Mouse (Mus musculus): ENCODE measurements around the gene Fgfr2. TPM values are rescaled to one million over a fixed set of nuclear protein-coding genes. Genes with fewer than 3 reads are reported as not detected.

Fgfr2 gene
- 93.6 and 99.4 TPM in 2 replicates for polyA plus RNA-seq (2014; fragmentation: Nextera tagmentation; extraction: Ambion mirVana)

DNA sequence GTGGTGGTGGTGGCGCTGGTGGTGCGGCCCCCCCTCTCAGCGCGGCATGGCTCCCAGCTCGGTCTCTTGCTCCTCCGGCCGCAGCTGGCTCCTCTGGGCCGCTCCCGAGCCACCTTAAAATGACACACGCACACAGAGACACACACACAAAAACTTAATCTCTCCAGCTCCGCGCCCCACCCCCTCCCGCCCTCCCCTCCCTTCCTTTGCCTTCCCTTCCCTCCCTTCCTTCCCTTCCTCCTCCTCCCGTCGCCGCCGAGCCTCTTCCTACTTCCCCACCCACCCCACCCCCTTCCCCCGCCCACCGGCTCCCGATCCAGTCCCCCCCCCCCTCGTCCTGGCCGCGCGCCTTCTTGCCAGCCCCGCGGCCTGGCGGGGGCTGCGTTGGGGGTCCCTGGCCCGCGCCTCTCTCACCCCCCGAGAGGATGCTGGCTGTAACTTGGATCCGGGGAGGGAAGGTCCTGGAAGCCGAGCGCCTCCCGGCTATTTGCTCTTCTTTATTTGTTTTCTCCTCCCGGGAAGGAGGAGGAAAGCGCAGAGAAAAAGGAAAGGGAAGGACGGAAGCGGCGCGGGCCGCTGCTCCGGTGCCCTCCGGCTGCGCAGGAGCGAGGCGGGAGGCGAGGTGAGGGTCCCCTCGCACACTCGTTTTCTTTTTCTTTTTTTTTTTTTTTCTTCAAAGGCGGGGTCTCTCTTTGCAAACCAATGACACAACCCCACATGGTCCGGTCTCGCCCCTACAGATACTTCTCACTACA, at the start of gene Fgfr2:
Fgfr2 (minus strand) TSS at position 107 of the 755 bp plus-strand sequence.
- Histone ChIP-seq H3K4me1 (replicated peaks; ENCODE audit: control insufficient read depth, insufficient read depth, low read length) (peaks cover 11% of the 10 kb centered on the region), H3K27ac (ENCODE audit: low read depth, low read length) (peak within 1 kb of the TSS; percentile 99), H3K9ac (ENCODE audit: low read length) (peak within 1 kb of the TSS; percentile 99), H3K9me3 (ENCODE audit: control insufficient read depth, low read length) (no peaks in the 10 kb centered on the region), H3K36me3 (ENCODE audit: control insufficient read depth, insufficient read depth, low read length) (no peaks in the 10 kb centered on the region), H3K4me2 (ENCODE audit: low read depth, low read length, severe bottlenecking) (peak within 1 kb of the TSS; percentile 92), H3K4me3 (ENCODE audit: low read depth, low read length) (peak within 1 kb of the TSS; percentile 80), H3K27me3 (ENCODE audit: control insufficient read depth, insufficient read depth, low read length) (no peaks in the 10 kb centered on the region; the same call in 1 of the 2 replicates)
- 1% methylated on average over 30 of the region's 53 CpGs for WGBS
- ATAC-seq (replicated peaks; ENCODE audit: low FRiP score) (peak; percentile 78), DNase-seq (ENCODE audit: low spot score) (peak; percentile 92)

DNA sequence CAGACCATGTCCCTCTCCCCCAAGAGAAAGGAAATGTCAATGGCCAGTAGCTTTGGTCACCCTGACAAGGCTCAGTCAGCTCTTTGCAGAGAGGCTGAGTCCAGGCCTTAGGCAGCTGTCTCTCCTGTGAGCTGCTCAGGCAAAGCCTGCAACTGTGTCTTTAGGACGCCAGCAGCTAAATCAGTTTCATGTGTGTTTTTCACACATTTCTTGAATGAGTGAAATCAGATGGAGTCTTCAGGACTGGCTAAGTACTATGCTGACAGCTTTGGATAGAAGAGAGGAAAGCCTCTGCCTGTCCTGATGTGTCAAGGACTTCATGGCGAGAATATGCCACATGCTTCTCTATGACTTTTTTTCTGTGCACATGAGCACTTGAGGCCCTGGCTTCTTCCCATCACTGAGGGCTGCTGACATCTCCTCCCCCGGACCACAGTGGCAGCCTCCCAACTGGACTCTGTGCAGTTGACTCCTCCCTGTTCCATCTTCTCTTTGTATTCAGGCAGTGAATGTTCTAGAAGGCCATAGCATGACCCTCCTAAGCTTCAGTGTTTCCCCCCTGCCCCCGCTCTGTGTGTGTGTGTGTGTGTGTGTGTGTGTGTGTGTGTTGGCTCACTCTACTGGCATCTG, 48.4 kb upstream of the Fgfr2 start:
- Histone ChIP-seq H3K36me3 (ENCODE audit: control insufficient read depth, insufficient read depth, low read length) (no peaks in the 10 kb centered on the region), H3K27ac (ENCODE audit: low read depth, low read length) (no peak overlapping the region), H3K4me1 (replicated peaks; ENCODE audit: control insufficient read depth, insufficient read depth, low read length) (no peaks in the 10 kb centered on the region), H3K9ac (ENCODE audit: low read length) (no peak overlapping the region), H3K4me3 (ENCODE audit: low read depth, low read length) (no peak overlapping the region), H3K27me3 (ENCODE audit: control insufficient read depth, insufficient read depth, low read length) (no peaks in the 10 kb centered on the region), H3K9me3 (ENCODE audit: control insufficient read depth, low read length) (no peaks in the 10 kb centered on the region), H3K4me2 (ENCODE audit: low read depth, low read length, severe bottlenecking) (no peak overlapping the region)
- no peak for ATAC-seq (replicated peaks; ENCODE audit: low FRiP score)
- DNase-seq (ENCODE audit: low spot score): no peak
- 81% methylated on average over 4 of the region's 4 CpGs for WGBS

DNA sequence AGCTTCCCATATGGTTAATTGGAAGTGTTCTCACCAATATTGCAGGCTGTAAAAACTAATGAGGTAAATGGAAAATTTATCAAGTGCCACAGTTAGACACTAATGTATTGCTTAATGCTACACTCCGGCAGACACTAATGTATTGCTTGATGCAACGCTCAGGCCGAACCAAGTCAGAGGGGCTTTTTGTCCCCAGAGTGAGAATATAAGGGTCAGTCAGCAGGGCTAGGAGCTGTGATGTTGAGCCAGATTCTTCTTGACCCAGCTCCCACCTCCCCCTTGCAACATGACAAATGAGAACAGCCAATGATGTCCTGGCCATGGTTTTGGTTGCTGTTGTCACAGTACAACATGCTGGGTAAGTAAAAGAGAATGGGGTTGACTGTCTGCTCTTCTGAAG, 45.8 kb upstream of the Fgfr2 start:
- Histone ChIP-seq H3K36me3 (ENCODE audit: control insufficient read depth, insufficient read depth, low read length) (no peaks in the 10 kb centered on the region), H3K27ac (ENCODE audit: low read depth, low read length) (no peak overlapping the region), H3K4me3 (ENCODE audit: low read depth, low read length) (no peak overlapping the region), H3K9ac (ENCODE audit: low read length) (no peak overlapping the region), H3K27me3 (ENCODE audit: control insufficient read depth, insufficient read depth, low read length) (no peaks in the 10 kb centered on the region), H3K9me3 (ENCODE audit: control insufficient read depth, low read length) (no peaks in the 10 kb centered on the region), H3K4me1 (replicated peaks; ENCODE audit: control insufficient read depth, insufficient read depth, low read length) (no peaks in the 10 kb centered on the region), H3K4me2 (ENCODE audit: low read depth, low read length, severe bottlenecking) (no peak overlapping the region)
- no peak for DNase-seq (ENCODE audit: low spot score)
- 93% methylated on average over 3 of the region's 3 CpGs for WGBS
- ATAC-seq (replicated peaks; ENCODE audit: low FRiP score): no peak

DNA sequence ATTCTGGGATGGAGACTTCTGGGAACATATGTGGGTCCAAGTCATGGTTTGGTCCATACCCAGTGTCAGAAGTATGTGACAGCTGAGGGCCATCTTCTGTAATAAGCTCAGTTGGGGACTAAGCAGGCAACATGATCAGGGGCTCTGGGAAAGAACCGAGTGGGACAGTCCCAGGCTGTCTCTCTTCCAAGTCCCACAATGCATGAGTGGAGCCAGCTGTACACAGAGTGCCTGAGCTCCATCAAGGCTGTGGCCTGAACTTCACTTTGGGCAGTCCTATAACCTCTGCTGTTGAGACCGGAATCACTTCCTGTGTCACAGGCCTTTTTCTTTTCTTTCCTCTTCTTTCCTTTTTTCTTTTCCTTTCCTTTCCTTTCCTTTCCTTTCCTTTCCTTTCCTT, 44.8 kb upstream of the Fgfr2 start:
- Histone ChIP-seq H3K4me1 (replicated peaks; ENCODE audit: control insufficient read depth, insufficient read depth, low read length) (no peaks in the 10 kb centered on the region), H3K27me3 (ENCODE audit: control insufficient read depth, insufficient read depth, low read length) (no peaks in the 10 kb centered on the region), H3K4me3 (ENCODE audit: low read depth, low read length) (no peak overlapping the region), H3K4me2 (ENCODE audit: low read depth, low read length, severe bottlenecking) (no peak overlapping the region), H3K27ac (ENCODE audit: low read depth, low read length) (no peak overlapping the region), H3K9me3 (ENCODE audit: control insufficient read depth, low read length) (no peaks in the 10 kb centered on the region), H3K36me3 (ENCODE audit: control insufficient read depth, insufficient read depth, low read length) (no peaks in the 10 kb centered on the region), H3K9ac (ENCODE audit: low read length) (no peak overlapping the region)
- no peak for DNase-seq (ENCODE audit: low spot score)
- no peak for ATAC-seq (replicated peaks; ENCODE audit: low FRiP score)
- WGBS: 88% methylated on average over 2 of the region's 2 CpGs

DNA sequence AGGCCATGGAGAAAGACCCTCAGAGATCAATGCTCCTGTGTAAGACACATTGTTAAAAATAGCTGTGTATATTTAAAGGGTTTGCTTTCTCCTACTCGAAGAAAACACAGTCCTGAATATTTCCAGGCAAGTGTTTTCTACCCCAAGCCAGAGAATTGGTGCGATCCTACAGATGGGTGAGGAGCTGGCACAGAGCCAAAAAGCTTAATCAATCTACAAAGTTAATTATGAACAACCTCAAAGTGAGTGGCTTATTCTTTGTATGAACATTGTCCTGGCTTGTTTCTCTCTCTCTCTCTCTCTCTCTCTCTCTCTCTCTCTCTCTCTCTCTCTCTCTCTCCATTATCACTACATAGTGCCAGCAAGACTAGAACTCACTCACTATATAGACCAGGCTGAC, 41.6 kb upstream of the Fgfr2 start:
- no peaks in the 10 kb centered on the region for H3K4me1 ChIP-seq (replicated peaks; ENCODE audit: control insufficient read depth, insufficient read depth, low read length)
- H3K9me3 ChIP-seq (ENCODE audit: control insufficient read depth, low read length): no peaks in the 10 kb centered on the region
- no peak overlapping the region for H3K27ac ChIP-seq (ENCODE audit: low read depth, low read length)
- H3K9ac ChIP-seq (ENCODE audit: low read length): no peak overlapping the region
- no peaks in the 10 kb centered on the region for H3K36me3 ChIP-seq (ENCODE audit: control insufficient read depth, insufficient read depth, low read length)
- H3K27me3 ChIP-seq (ENCODE audit: control insufficient read depth, insufficient read depth, low read length): no peaks in the 10 kb centered on the region
- 73% methylated on average over 2 of the region's 2 CpGs for WGBS
- no peak for DNase-seq (ENCODE audit: low spot score)
- H3K4me2 ChIP-seq (ENCODE audit: low read depth, low read length, severe bottlenecking): no peak overlapping the region
- ATAC-seq (replicated peaks; ENCODE audit: low FRiP score): no peak
- no peak overlapping the region for H3K4me3 ChIP-seq (ENCODE audit: low read depth, low read length)

DNA sequence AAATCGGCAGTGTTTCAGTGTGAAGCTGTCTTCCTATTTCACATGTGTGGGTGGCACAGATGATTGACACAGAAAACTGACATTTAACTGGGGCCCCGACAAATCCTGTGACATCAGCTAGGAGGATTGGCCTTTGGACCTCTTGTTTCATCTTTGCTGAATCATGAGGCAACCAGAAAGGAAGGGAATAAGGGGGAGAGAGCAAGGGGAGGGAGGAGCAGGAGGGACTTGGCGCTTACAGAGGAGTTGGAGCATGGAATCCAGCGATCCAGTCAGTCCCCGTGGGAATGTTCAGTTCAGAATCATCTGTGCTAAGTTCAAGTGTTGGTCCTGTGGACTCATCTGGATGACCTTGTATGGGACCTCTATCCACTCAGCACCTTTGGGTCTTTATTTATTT, 39.9 kb upstream of the Fgfr2 start:
- Histone ChIP-seq H3K36me3 (ENCODE audit: control insufficient read depth, insufficient read depth, low read length) (no peaks in the 10 kb centered on the region), H3K27ac (ENCODE audit: low read depth, low read length) (no peak overlapping the region), H3K4me2 (ENCODE audit: low read depth, low read length, severe bottlenecking) (no peak overlapping the region), H3K4me3 (ENCODE audit: low read depth, low read length) (no peak overlapping the region), H3K9me3 (ENCODE audit: control insufficient read depth, low read length) (no peaks in the 10 kb centered on the region), H3K4me1 (replicated peaks; ENCODE audit: control insufficient read depth, insufficient read depth, low read length) (no peaks in the 10 kb centered on the region), H3K27me3 (ENCODE audit: control insufficient read depth, insufficient read depth, low read length) (no peaks in the 10 kb centered on the region), H3K9ac (ENCODE audit: low read length) (no peak overlapping the region)
- DNase-seq (ENCODE audit: low spot score): no peak
- WGBS: 71% methylated on average over 5 of the region's 5 CpGs
- no peak for ATAC-seq (replicated peaks; ENCODE audit: low FRiP score)

DNA sequence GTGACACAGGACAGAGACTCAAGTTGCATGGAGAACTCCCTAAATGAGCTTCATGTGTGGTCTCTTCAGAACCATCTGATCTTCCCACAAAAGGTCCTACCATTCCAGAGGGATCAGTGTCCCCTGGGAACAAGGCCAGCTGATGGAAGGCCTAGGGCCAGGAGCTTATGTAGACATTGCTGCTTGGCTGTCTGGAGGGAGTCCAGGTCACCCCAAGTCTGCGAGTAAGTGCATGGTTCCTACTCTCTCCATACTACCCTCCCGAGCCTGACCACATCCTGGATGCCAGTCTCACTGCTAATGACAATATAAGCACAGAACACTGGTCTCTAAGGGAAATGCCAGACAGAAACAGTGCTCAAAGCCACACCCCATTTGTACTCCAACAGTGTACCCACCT, 39.0 kb upstream of the Fgfr2 start:
- Histone ChIP-seq H3K9me3 (ENCODE audit: control insufficient read depth, low read length) (no peaks in the 10 kb centered on the region), H3K4me2 (ENCODE audit: low read depth, low read length, severe bottlenecking) (no peak overlapping the region), H3K27me3 (ENCODE audit: control insufficient read depth, insufficient read depth, low read length) (no peaks in the 10 kb centered on the region), H3K4me3 (ENCODE audit: low read depth, low read length) (no peak overlapping the region), H3K27ac (ENCODE audit: low read depth, low read length) (no peak overlapping the region), H3K36me3 (ENCODE audit: control insufficient read depth, insufficient read depth, low read length) (no peaks in the 10 kb centered on the region), H3K9ac (ENCODE audit: low read length) (no peak overlapping the region), H3K4me1 (replicated peaks; ENCODE audit: control insufficient read depth, insufficient read depth, low read length) (no peaks in the 10 kb centered on the region)
- WGBS: 86% methylated on average over 2 of the region's 2 CpGs
- no peak for DNase-seq (ENCODE audit: low spot score)
- ATAC-seq (replicated peaks; ENCODE audit: low FRiP score): no peak

DNA sequence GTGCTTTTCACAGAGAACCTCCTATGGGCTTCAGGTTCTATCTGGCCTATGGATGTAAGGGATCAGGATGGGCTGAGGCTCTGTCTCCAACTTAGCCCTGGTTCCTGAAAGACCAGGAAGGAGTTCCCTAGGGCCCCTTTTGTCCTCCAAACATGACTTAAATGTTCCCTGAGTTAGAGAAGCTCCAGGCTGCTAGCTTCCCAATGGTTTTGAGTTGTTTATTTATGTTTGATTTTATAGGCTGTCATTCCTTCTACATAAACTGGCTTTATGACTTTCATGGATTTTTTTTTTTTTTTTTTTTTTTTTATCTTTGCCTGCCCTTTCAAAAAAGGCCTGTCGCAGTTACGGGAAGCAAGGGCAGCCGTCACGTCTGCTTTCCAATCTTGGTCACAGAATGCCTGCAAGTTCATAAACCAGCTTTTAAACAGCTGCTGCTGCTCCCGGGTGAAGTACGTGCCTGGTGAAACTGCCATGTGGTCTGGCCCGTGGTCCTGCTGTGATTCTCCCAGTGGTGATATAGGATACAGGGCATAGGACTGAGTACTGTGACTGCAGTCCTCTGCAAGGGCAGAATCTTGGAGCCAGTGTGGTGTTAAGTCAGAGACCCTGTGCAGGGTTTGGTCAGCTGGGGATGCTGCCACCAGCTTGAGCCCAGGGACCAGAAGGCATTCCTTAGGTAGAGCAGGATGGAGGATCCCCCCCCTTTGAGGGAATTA, 38.4 kb upstream of the Fgfr2 start:
- Histone ChIP-seq H3K9me3 (ENCODE audit: control insufficient read depth, low read length) (no peaks in the 10 kb centered on the region), H3K4me3 (ENCODE audit: low read depth, low read length) (no peak overlapping the region), H3K27ac (ENCODE audit: low read depth, low read length) (no peak overlapping the region), H3K4me1 (replicated peaks; ENCODE audit: control insufficient read depth, insufficient read depth, low read length) (no peaks in the 10 kb centered on the region), H3K27me3 (ENCODE audit: control insufficient read depth, insufficient read depth, low read length) (no peaks in the 10 kb centered on the region), H3K36me3 (ENCODE audit: control insufficient read depth, insufficient read depth, low read length) (no peaks in the 10 kb centered on the region), H3K9ac (ENCODE audit: low read length) (no peak overlapping the region), H3K4me2 (ENCODE audit: low read depth, low read length, severe bottlenecking) (no peak overlapping the region)
- ATAC-seq (replicated peaks; ENCODE audit: low FRiP score): no peak
- no peak for DNase-seq (ENCODE audit: low spot score)
- WGBS: 82% methylated on average over 7 of the region's 7 CpGs
